Mouse (Mus musculus): ENCODE results near the gene Thsd7b. TPM values are rescaled to one million over a fixed set of nuclear protein-coding genes. Genes with fewer than 3 reads are reported as not detected.

Gene Thsd7b
- total RNA-seq, 1 experiment = 0.18 TPM

DNA sequence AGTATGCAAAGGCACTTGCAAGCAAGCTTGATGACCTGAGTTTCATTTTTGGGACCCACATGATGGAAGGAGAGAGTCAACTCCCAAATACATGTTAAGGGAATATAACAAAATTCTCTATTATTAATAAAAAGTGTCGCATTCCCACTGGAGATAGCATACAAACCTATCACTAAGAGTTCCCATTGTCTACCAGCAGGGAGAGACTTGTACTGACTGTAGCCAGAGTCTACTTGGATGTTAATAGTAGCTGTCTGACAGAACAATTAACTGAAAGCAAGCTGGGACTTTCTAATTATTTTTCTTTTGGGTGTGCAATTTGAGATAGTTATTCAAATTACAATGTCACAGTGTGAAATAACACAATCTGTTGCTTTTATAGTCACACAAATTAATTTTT lies 31.1 kb downstream of the Thsd7b start:
- in situ Hi-C loops (cut with MboI; ENCODE audit: low sequenced_read_pairs in 2 of 2, unreplicated experiment in 2 of 2) = no loop called here
- Histone ChIP-seq H3K4me3 (ENCODE audit: insufficient read depth in 1 of 2, low read depth in 1 of 2, low read length in 2 of 2, poor library complexity in 1 of 2, severe bottlenecking in 1 of 2) (no peak overlapping the region), H3K27ac (ENCODE audit: insufficient read depth, low read depth, low read length, poor library complexity, severe bottlenecking) (no peak overlapping the region), H3K9me3 (ENCODE audit: control insufficient read depth, insufficient read depth, low read depth, low read length) (no peaks in the 10 kb centered on the region), H3K36me3 (ENCODE audit: control insufficient read depth, insufficient read depth, low read length, poor library complexity, severe bottlenecking) (no peaks in the 10 kb centered on the region), H3K4me1 (ENCODE audit: control insufficient read depth in 2 of 2, insufficient read depth in 2 of 2, low read length in 2 of 2, poor library complexity in 1 of 2) (no peaks in the 10 kb centered on the region), H3K9ac (ENCODE audit: insufficient read depth, low read depth, low read length, poor library complexity, severe bottlenecking) (no peak overlapping the region)
- TF ChIP-seq ZC3H11A (IDR thresholded peaks at IDR 0.05; ENCODE audit: borderline replicate concordance, low read depth, low read length) (no peak), ZNF384 (IDR thresholded peaks at IDR 0.05; ENCODE audit: low read depth, low read length) (no peak), HCFC1 (IDR thresholded peaks at IDR 0.05; ENCODE audit: borderline replicate concordance, insufficient read depth, low read length) (no peak), CHD2 (IDR thresholded peaks at IDR 0.05; ENCODE audit: low read depth, low read length) (no peak), MAFK (IDR thresholded peaks at IDR 0.05; ENCODE audit: insufficient read depth, low read depth, low read length) (no peak)
- DNase-seq (ENCODE audit: low read depth, low spot score) = no peak

GRCm38 (mm10) chr1:129324388-129324787 lies 51.3 kb downstream of the Thsd7b start:
- no peaks in the 10 kb centered on the region for H3K36me3 ChIP-seq (ENCODE audit: control insufficient read depth, insufficient read depth, low read length, poor library complexity, severe bottlenecking)
- no peaks in the 10 kb centered on the region for H3K4me1 ChIP-seq (ENCODE audit: control insufficient read depth in 2 of 2, insufficient read depth in 2 of 2, low read length in 2 of 2, poor library complexity in 1 of 2)
- DNase-seq (ENCODE audit: low read depth, low spot score) = no peak
- no peak overlapping the region for H3K4me3 ChIP-seq (ENCODE audit: insufficient read depth in 1 of 2, low read depth in 1 of 2, low read length in 2 of 2, poor library complexity in 1 of 2, severe bottlenecking in 1 of 2)
- H3K9me3 ChIP-seq (ENCODE audit: control insufficient read depth, insufficient read depth, low read depth, low read length) = no peaks in the 10 kb centered on the region
- TF ChIP-seq ZNF384 (IDR thresholded peaks at IDR 0.05; ENCODE audit: low read depth, low read length) (no peak), HCFC1 (IDR thresholded peaks at IDR 0.05; ENCODE audit: borderline replicate concordance, insufficient read depth, low read length) (no peak), CHD2 (IDR thresholded peaks at IDR 0.05; ENCODE audit: low read depth, low read length) (no peak), MAFK (IDR thresholded peaks at IDR 0.05; ENCODE audit: insufficient read depth, low read depth, low read length) (no peak), ZC3H11A (IDR thresholded peaks at IDR 0.05; ENCODE audit: borderline replicate concordance, low read depth, low read length) (no peak)
- in situ Hi-C loops (cut with MboI; ENCODE audit: low sequenced_read_pairs in 2 of 2, unreplicated experiment in 2 of 2) = no loop called here
- no peak overlapping the region for H3K9ac ChIP-seq (ENCODE audit: insufficient read depth, low read depth, low read length, poor library complexity, severe bottlenecking)
- no peak overlapping the region for H3K27ac ChIP-seq (ENCODE audit: insufficient read depth, low read depth, low read length, poor library complexity, severe bottlenecking)

- no peak overlapping the region for H3K9ac ChIP-seq (ENCODE audit: insufficient read depth, low read depth, low read length, poor library complexity, severe bottlenecking)
- H3K9me3 ChIP-seq (ENCODE audit: control insufficient read depth, insufficient read depth, low read depth, low read length) = no peaks in the 10 kb centered on the region
- no peak overlapping the region for H3K4me3 ChIP-seq (ENCODE audit: insufficient read depth in 1 of 2, low read depth in 1 of 2, low read length in 2 of 2, poor library complexity in 1 of 2, severe bottlenecking in 1 of 2)
- TF ChIP-seq ZC3H11A (IDR thresholded peaks at IDR 0.05; ENCODE audit: borderline replicate concordance, low read depth, low read length) = no peak
- TF ChIP-seq MAFK (IDR thresholded peaks at IDR 0.05; ENCODE audit: insufficient read depth, low read depth, low read length) = no peak
- no peak for TF ChIP-seq ZNF384 (IDR thresholded peaks at IDR 0.05; ENCODE audit: low read depth, low read length)
- H3K4me1 ChIP-seq (ENCODE audit: control insufficient read depth in 2 of 2, insufficient read depth in 2 of 2, low read length in 2 of 2, poor library complexity in 1 of 2) = no peaks in the 10 kb centered on the region
- no peak overlapping the region for H3K27ac ChIP-seq (ENCODE audit: insufficient read depth, low read depth, low read length, poor library complexity, severe bottlenecking)
- in situ Hi-C loops (cut with MboI; ENCODE audit: low sequenced_read_pairs in 2 of 2, unreplicated experiment in 2 of 2) = no loop called here
- no peaks in the 10 kb centered on the region for H3K36me3 ChIP-seq (ENCODE audit: control insufficient read depth, insufficient read depth, low read length, poor library complexity, severe bottlenecking)
- DNase-seq (ENCODE audit: low read depth, low spot score) = no peak
Observed at GRCm38 (mm10) chr1:129324798-129325197, 51.7 kb downstream of the Thsd7b start.

DNA sequence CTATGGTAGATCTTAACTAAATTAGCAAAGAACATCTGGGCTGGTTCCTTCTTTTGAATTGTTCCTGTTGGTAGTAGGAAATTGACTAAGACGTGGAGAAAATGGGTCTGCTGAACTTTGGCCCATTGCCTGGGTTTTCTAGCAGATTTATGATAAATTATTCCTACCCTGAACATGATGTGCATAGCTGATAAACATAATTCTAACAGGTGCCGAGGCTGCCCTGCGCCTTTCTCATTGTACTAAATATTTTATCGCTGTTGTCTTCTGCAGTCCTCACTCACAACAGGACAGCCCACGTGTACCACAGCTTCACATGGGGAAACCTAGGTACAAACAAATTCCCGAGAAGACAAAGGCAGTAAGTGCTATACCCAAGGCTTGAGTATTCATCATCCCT lies 83.5 kb downstream of the Thsd7b start:
- no peaks in the 10 kb centered on the region for H3K9me3 ChIP-seq (ENCODE audit: control insufficient read depth, insufficient read depth, low read depth, low read length)

DNA sequence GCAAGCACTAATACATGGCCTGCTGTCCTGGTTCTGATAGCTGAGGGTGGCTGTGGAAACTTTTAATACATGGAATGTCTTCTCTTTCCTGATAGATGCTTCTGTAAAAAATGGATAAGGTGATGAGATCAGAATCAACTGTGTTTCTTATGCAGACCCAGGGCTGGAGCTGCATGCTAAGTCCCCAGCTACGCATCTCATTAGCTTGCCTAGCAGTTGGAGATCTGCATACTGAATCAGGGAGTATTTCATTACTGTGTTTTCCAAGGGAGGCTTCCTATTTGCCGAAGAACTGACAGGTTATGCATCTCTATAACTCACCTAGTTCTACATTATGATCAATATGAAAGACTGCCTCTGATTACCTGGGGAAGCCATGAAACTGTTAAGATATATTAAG lies 84.3 kb downstream of the Thsd7b start:
- Histone ChIP-seq H3K4me1 (ENCODE audit: control insufficient read depth in 2 of 2, insufficient read depth in 2 of 2, low read length in 2 of 2, poor library complexity in 1 of 2) (no peaks in the 10 kb centered on the region), H3K4me3 (ENCODE audit: insufficient read depth in 1 of 2, low read depth in 1 of 2, low read length in 2 of 2, poor library complexity in 1 of 2, severe bottlenecking in 1 of 2) (no peak overlapping the region), H3K27ac (ENCODE audit: insufficient read depth, low read depth, low read length, poor library complexity, severe bottlenecking) (no peak overlapping the region), H3K36me3 (ENCODE audit: control insufficient read depth, insufficient read depth, low read length, poor library complexity, severe bottlenecking) (no peaks in the 10 kb centered on the region), H3K9ac (ENCODE audit: insufficient read depth, low read depth, low read length, poor library complexity, severe bottlenecking) (no peak overlapping the region), H3K9me3 (ENCODE audit: control insufficient read depth, insufficient read depth, low read depth, low read length) (no peaks in the 10 kb centered on the region)
- DNase-seq (ENCODE audit: low read depth, low spot score) = no peak
- TF ChIP-seq MAFK (IDR thresholded peaks at IDR 0.05; ENCODE audit: insufficient read depth, low read depth, low read length) = no peak
- TF ChIP-seq HCFC1 (IDR thresholded peaks at IDR 0.05; ENCODE audit: borderline replicate concordance, insufficient read depth, low read length) = no peak
- no peak for TF ChIP-seq ZNF384 (IDR thresholded peaks at IDR 0.05; ENCODE audit: low read depth, low read length)
- no peak for TF ChIP-seq ZC3H11A (IDR thresholded peaks at IDR 0.05; ENCODE audit: borderline replicate concordance, low read depth, low read length)
- no peak for TF ChIP-seq CHD2 (IDR thresholded peaks at IDR 0.05; ENCODE audit: low read depth, low read length)
- in situ Hi-C loops (cut with MboI; ENCODE audit: low sequenced_read_pairs in 2 of 2, unreplicated experiment in 2 of 2) = no loop called here

More for the DNA sequence above, 83.5 kb downstream of the Thsd7b start:
- in situ Hi-C loops (cut with MboI; ENCODE audit: low sequenced_read_pairs in 2 of 2, unreplicated experiment in 2 of 2) = no loop called here
- Histone ChIP-seq H3K27ac (ENCODE audit: insufficient read depth, low read depth, low read length, poor library complexity, severe bottlenecking) (no peak overlapping the region), H3K36me3 (ENCODE audit: control insufficient read depth, insufficient read depth, low read length, poor library complexity, severe bottlenecking) (no peaks in the 10 kb centered on the region), H3K9ac (ENCODE audit: insufficient read depth, low read depth, low read length, poor library complexity, severe bottlenecking) (no peak overlapping the region), H3K4me3 (ENCODE audit: insufficient read depth in 1 of 2, low read depth in 1 of 2, low read length in 2 of 2, poor library complexity in 1 of 2, severe bottlenecking in 1 of 2) (no peak overlapping the region), H3K4me1 (ENCODE audit: control insufficient read depth in 2 of 2, insufficient read depth in 2 of 2, low read length in 2 of 2, poor library complexity in 1 of 2) (no peaks in the 10 kb centered on the region)
- TF ChIP-seq CHD2 (IDR thresholded peaks at IDR 0.05; ENCODE audit: low read depth, low read length) = no peak
- TF ChIP-seq MAFK (IDR thresholded peaks at IDR 0.05; ENCODE audit: insufficient read depth, low read depth, low read length) = no peak
- no peak for TF ChIP-seq HCFC1 (IDR thresholded peaks at IDR 0.05; ENCODE audit: borderline replicate concordance, insufficient read depth, low read length)
- TF ChIP-seq ZC3H11A (IDR thresholded peaks at IDR 0.05; ENCODE audit: borderline replicate concordance, low read depth, low read length) = no peak
- no peak for TF ChIP-seq ZNF384 (IDR thresholded peaks at IDR 0.05; ENCODE audit: low read depth, low read length)
- no peak for DNase-seq (ENCODE audit: low read depth, low spot score)

Data from ES-E14 (cell line).